Mouse (Mus musculus) small intestine, adult 2 months (tissue): ENCODE results near the gene Gm20219. TPM values are rescaled to one million over a fixed set of nuclear protein-coding genes. Genes with fewer than 3 reads are reported as not detected.
A peak's percentile ranks its signal among the peaks of the same experiment; 100 is the strongest.

Experiments
- H3K27ac ChIP-seq: fragments of 200-500 bp; 2 replicates; pipeline ENCODE4 v1.5.1; 2012; ENCODE audit warnings: low read depth, low read length, control low read depth, inconsistent platforms; ENCODE audit not compliant: insufficient read depth
- H3K27me3 ChIP-seq: fragments of 200-500 bp; 2 replicates; pipeline ENCODE4 v1.6.1; 2012; ENCODE audit warnings: mild to moderate bottlenecking, moderate library complexity, low read length, inconsistent platforms; ENCODE audit not compliant: control insufficient read depth, insufficient read depth
- H3K36me3 ChIP-seq: fragments of 200-500 bp; 2 replicates; pipeline ENCODE4 v1.6.1; 2012; ENCODE audit warnings: mild to moderate bottlenecking, low read length, control low read depth, inconsistent platforms; ENCODE audit not compliant: control insufficient read depth, insufficient read depth
- H3K4me1 ChIP-seq: fragments of 200-500 bp; 2 replicates; pipeline ENCODE4 v1.6.1; 2012; ENCODE audit warnings: low read length, inconsistent platforms, mixed read lengths; ENCODE audit not compliant: control insufficient read depth, insufficient read depth, insufficient read length
- H3K4me3 ChIP-seq: fragments of 200-500 bp; 2 replicates; pipeline ENCODE4 v1.5.1; 2012; ENCODE audit warnings: low read depth, mild to moderate bottlenecking, control low read depth, inconsistent platforms, low read length, moderate library complexity
- CTCF ChIP-seq: fragments of 200-500 bp; IDR thresholded peaks from 2 replicates; pipeline ENCODE4 v1.5.1; 2012; ENCODE audit warnings: low read depth, mild to moderate bottlenecking, control low read depth, inconsistent platforms, low read length, moderate library complexity, mixed read lengths; ENCODE audit not compliant: insufficient replicate concordance, insufficient read length; ENCODE audit errors: extremely low read depth
- POLR2A ChIP-seq: fragments of 200-500 bp; IDR thresholded peaks from 2 replicates; pipeline ENCODE4 v1.6.1; 2012; ENCODE audit warnings: low read depth, mild to moderate bottlenecking, control low read depth, inconsistent platforms, low read length, moderate library complexity
- WGBS: fragments of 180-500 bp; shearing (Covaris S2); methylation state at CpG from one replicate; pipeline ENCODE4 v1.1.7; 2018; 5-methylcytosine and 5-hydroxymethylcytosine counted together
- polyA plus RNA-seq: library from polyadenylated mRNA; depleted of rRNA; stranded (reverse); fragments of >200 nt; gene quantifications from 2 replicates; pipeline ENCODE4 v1.2.3, GENCODE M21; 2012; rRNA removed

The Gm20219 gene
- polyA plus RNA-seq = 2.7 TPM in 2 replicates

DNA sequence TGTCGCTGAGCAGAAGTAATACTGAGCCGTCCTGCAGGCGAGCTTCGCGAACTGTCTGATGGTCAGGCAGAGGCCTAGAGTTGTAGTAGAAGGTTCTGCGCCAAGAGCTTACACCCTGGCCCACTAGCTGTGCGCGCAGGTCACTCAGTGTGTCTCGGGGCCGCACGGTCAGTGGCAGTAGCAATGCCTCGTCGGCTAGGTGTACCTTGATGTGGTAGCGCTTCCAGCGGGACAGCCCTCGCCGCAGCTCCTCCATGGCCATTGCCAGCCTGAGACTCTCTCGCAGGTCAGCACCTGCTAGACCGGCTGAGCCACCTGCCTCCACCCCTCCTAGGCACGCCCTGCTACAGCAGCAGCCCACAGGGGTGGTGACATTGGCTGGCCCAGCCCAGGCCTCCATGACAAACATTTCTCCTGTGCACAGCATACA, at the start of gene Gm20219:
TSS of gene Gm20219 (minus strand) at position 266 of the 430 bp plus-strand sequence.
- peaks cover 19% of the 10 kb centered on the region for H3K4me1 ChIP-seq
- no peak within 1 kb of the TSS for H3K27ac ChIP-seq
- no peaks in the 10 kb centered on the region for H3K27me3 ChIP-seq
- peak within 1 kb of the TSS; percentile 47 for H3K4me3 ChIP-seq
- WGBS = 43% methylated on average over 20 of the region's 20 CpGs
- no peaks in the 10 kb centered on the region for H3K36me3 ChIP-seq
- TF ChIP-seq CTCF (no peak), POLR2A (no peak)

DNA sequence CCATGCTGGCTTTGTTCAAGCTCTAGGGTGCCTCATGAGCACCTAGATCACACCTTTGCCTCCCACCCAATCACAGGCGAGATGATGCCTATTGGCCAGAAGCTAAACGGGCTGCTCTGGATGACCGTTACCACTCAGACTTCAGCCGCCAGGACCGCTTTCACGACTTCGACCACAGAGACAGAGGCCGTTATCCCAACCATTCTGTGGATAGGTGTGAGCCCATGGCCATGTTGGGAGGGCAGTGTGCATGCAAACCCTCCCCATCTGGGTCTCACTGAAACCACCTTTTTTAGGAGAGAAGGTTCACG, 49.8 kb upstream of the Gm20219 start:
- peaks cover 76% of the 10 kb centered on the region for H3K36me3 ChIP-seq
- 89% methylated on average over 9 of the region's 9 CpGs for WGBS
- peaks cover 2% of the 10 kb centered on the region; the same call in 1 of the 2 replicates for H3K4me1 ChIP-seq
- H3K27ac ChIP-seq = no peak overlapping the region
- no peak overlapping the region for H3K4me3 ChIP-seq
- no peaks in the 10 kb centered on the region for H3K27me3 ChIP-seq
- TF ChIP-seq POLR2A = no peak
- TF ChIP-seq CTCF = no peak

GRCm38 (mm10) chr17:56603186-56604069, 49.2 kb upstream of the Gm20219 start:
- no peaks in the 10 kb centered on the region for H3K4me1 ChIP-seq
- H3K27me3 ChIP-seq = no peaks in the 10 kb centered on the region
- no peak overlapping the region for H3K4me3 ChIP-seq
- peaks cover 76% of the 10 kb centered on the region for H3K36me3 ChIP-seq
- no peak overlapping the region for H3K27ac ChIP-seq
- WGBS = 96% methylated on average over 28 of the region's 28 CpGs
- TF ChIP-seq CTCF (no peak), POLR2A (no peak)

GRCm38 (mm10) chr17:56593527-56594271, 39.5 kb upstream of the Gm20219 start:
- no peaks in the 10 kb centered on the region for H3K27me3 ChIP-seq
- H3K27ac ChIP-seq = no peak overlapping the region
- H3K4me1 ChIP-seq = no peaks in the 10 kb centered on the region
- TF ChIP-seq POLR2A (no peak), CTCF (no peak)
- WGBS = 60% methylated on average over 8 of the region's 8 CpGs
- H3K4me3 ChIP-seq = no peak overlapping the region
- H3K36me3 ChIP-seq = peaks cover 85% of the 10 kb centered on the region

GRCm38 (mm10) chr17:56592553-56592952, 38.4 kb upstream of the Gm20219 start:
- H3K27me3 ChIP-seq = no peaks in the 10 kb centered on the region
- TF ChIP-seq CTCF (no peak), POLR2A (no peak)
- peaks cover 86% of the 10 kb centered on the region for H3K36me3 ChIP-seq
- H3K27ac ChIP-seq = no peak overlapping the region
- no peak overlapping the region for H3K4me3 ChIP-seq
- H3K4me1 ChIP-seq = no peaks in the 10 kb centered on the region

GRCm38 (mm10) chr17:56588921-56589320, 34.7 kb upstream of the Gm20219 start:
- TF ChIP-seq CTCF = no peak
- TF ChIP-seq POLR2A = no peak
- no peak overlapping the region for H3K27ac ChIP-seq
- no peak overlapping the region for H3K4me3 ChIP-seq
- no peaks in the 10 kb centered on the region for H3K27me3 ChIP-seq
- peaks cover 12% of the 10 kb centered on the region for H3K4me1 ChIP-seq
- H3K36me3 ChIP-seq = peaks cover 58% of the 10 kb centered on the region
- WGBS = 86% methylated on average over 4 of the region's 4 CpGs

DNA sequence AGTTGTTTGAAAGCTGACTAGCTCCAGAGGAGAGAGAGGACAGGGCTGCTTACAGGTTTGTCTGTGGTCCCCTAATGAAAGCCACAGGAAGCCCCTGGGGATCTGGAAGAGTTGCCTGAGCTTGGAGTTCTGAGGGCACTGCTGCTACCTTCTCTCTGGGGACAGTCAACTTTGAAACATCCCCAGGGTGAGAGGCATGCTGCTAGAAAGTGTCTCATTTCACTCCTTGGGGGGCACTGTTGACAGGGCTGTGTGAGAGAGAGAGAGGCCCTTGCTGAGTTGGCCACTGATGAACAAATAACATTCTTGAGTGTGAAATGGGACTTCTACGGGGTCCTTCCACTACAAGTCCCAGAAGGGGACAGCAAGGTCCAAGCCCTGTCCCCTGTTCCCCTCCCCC, 33.6 kb upstream of the Gm20219 start:
- H3K4me3 ChIP-seq = no peak overlapping the region
- H3K27me3 ChIP-seq = no peaks in the 10 kb centered on the region
- TF ChIP-seq POLR2A = no peak
- TF ChIP-seq CTCF = no peak
- H3K4me1 ChIP-seq = peaks cover 12% of the 10 kb centered on the region
- peaks cover 51% of the 10 kb centered on the region for H3K36me3 ChIP-seq
- no peak overlapping the region for H3K27ac ChIP-seq
- WGBS = 76% methylated on average over 1 of the region's 1 CpGs
